Mouse (Mus musculus): ENCODE data around the gene Th. TPM values are rescaled to one million over a fixed set of nuclear protein-coding genes. Genes with fewer than 3 reads are reported as not detected.

The Th gene
- polyA plus RNA-seq (2017; shearing (Covaris generic)): not detected

GRCm38 (mm10) chr7:142931028-142931427 lies at the start of gene Th:
Gene Th (minus strand): TSS chr7:142931128.

GRCm38 (mm10) chr7:142968809-142969511 lies 38.0 kb upstream of the Th start, which contains the start of gene Ascl2:
Gene Ascl2 (minus strand): TSS chr7:142969264.

Other genes starting within 250 kb of the Th start
- gene Ins2, start 187.7 kb downstream of the Th start, polyA plus RNA-seq (2017; shearing (Covaris generic)): 0.54 TPM
- 3.1 TPM for gene Ascl2, start 38.1 kb upstream of the Th start, polyA plus RNA-seq (2017; shearing (Covaris generic))
- gene Tspan32, start 73.9 kb upstream of the Th start, polyA plus RNA-seq (2017; shearing (Covaris generic)): 737 TPM
- gene Cd81, start 121.6 kb upstream of the Th start, polyA plus RNA-seq (2017; shearing (Covaris generic)): 256 TPM
- gene Tssc4, start 138.1 kb upstream of the Th start, polyA plus RNA-seq (2017; shearing (Covaris generic)): 65.5 TPM
- gene Trpm5, start 163.5 kb upstream of the Th start, polyA plus RNA-seq (2017; shearing (Covaris generic)): not detected
- not detected for gene Kcnq1, start 175.2 kb upstream of the Th start, polyA plus RNA-seq (2017; shearing (Covaris generic))